Mouse (Mus musculus): ENCODE measurements at regions not wholly inside any gene's neighbourhood (a gene's known extent, or its start where the extent isn't known, plus 50 kb on each side); places are given as distances from the start of the nearest gene placed in this dataset.
A peak's percentile ranks its signal among the peaks of the same experiment; 100 is the strongest.

DNA sequence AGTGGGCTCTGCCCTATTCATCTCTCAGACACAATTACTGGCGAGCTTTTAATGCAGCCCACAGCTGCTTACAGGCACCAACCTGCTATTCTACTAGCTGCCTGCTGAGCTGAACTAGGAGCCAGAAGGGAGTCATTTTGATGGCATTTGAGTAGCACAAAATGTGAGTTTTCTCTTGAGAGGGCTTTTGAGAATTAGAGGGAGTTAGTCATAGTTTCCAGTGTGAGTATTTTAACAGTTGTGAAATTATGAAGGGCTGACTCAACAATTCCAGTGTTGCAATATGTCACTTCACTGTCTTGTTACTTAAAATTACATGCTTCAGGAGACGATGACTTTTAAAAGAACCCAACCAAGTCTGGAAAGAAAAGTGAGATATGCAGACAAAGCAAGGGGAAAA is 54.4 kb upstream of the Ly86 start:
- Histone ChIP-seq H3K36me3 (ENCODE audit: inconsistent target) (no peaks in the 10 kb centered on the region), H3K27ac (peak overlapping the region; percentile 80), H3K79me2 (ENCODE audit: inconsistent target) (no peaks in the 10 kb centered on the region), H3K4me3 (ENCODE audit: inconsistent target) (no peak overlapping the region)
- WGBS (ENCODE audit: missing documents): 35% methylated on average over 2 of the region's 2 CpGs

DNA sequence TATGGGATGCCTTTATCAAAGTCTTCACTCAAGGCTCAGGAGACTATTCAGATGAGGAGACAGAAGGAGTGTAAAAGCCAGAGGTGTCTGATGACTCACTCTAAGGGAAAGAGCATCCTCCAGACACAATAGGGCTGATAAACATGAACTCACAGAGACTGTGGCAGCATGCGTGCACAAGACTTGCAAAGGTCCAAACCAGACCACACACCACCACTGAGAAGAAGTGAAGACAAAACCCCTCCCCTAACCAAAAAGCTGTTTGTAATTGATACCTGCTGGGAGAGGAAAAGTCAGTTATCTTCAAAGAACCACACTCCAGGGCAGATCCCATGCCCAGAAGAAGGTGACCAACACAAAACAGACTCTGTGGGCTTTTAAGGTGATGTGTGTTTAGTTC is 56.0 kb upstream of the Ly86 start:
- H3K36me3 ChIP-seq (ENCODE audit: inconsistent target): no peaks in the 10 kb centered on the region
- H3K79me2 ChIP-seq (ENCODE audit: inconsistent target): no peaks in the 10 kb centered on the region
- H3K27ac ChIP-seq: no peak overlapping the region
- WGBS (ENCODE audit: missing documents): 89% methylated on average over 1 of the region's 1 CpGs
- no peak overlapping the region for H3K4me3 ChIP-seq (ENCODE audit: inconsistent target)

DNA sequence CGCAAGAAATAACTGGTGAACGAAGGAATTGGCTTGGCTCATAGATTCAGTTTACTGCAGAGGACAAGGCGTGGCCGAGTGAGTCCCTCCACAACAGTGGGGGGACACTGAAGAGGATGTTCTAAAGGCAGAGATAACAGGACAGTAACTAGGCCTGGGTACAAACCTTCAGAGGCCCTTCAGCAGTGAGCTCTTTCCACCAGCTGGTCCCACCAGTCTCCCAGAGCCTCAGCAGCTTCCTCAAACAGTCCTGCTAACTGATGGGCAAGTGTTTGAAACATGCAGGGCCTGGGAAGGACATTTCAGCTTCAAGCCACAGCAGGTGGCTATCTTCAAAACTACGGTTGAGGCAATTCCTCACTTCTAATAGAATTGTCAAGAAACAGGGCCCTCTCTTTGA is 62.5 kb upstream of the Ly86 start:
- Histone ChIP-seq H3K36me3 (ENCODE audit: inconsistent target) (no peaks in the 10 kb centered on the region), H3K4me3 (ENCODE audit: inconsistent target) (no peak overlapping the region), H3K79me2 (ENCODE audit: inconsistent target) (no peaks in the 10 kb centered on the region), H3K27ac (no peak overlapping the region)
- 92% methylated on average over 5 of the region's 5 CpGs for WGBS (ENCODE audit: missing documents)

DNA sequence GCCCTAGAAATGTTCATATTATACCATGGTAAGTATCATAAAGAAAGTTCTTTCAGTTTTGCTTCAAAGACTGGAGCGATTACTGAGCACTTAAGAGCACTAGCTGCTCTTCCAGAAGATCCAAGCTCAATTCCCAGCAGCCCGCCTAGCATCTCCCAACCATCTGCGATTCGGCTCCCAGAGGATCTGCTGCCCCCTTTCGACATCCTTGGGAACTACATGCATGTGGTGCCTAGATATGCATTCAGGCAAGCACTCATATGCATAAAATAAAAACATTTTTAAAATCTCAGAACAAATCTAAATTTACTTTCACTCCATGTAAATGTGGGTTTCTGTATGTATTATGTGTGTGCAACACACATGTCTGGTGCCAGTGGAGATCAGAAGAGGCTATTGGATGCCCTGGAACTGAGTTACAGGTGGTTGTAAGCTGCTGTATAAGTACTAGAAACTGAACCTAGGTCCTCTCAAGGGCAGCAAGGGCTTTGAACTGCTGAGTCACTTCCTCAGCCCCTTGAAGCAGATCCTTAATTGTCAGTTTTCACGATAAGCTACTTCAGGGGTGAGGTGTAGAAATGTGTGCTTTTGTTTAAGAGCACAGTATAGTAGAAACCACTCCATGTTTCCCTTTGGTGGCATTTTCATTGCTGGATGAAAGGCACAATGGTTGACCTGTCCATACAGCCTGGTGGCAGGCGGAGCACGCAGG is 65.8 kb upstream of the Ly86 start:
- Histone ChIP-seq H3K79me2 (ENCODE audit: inconsistent target) (no peaks in the 10 kb centered on the region), H3K27ac (no peak overlapping the region), H3K36me3 (ENCODE audit: inconsistent target) (no peaks in the 10 kb centered on the region), H3K4me3 (ENCODE audit: inconsistent target) (no peak overlapping the region)
- WGBS (ENCODE audit: missing documents): 79% methylated on average over 5 of the region's 8 CpGs

DNA sequence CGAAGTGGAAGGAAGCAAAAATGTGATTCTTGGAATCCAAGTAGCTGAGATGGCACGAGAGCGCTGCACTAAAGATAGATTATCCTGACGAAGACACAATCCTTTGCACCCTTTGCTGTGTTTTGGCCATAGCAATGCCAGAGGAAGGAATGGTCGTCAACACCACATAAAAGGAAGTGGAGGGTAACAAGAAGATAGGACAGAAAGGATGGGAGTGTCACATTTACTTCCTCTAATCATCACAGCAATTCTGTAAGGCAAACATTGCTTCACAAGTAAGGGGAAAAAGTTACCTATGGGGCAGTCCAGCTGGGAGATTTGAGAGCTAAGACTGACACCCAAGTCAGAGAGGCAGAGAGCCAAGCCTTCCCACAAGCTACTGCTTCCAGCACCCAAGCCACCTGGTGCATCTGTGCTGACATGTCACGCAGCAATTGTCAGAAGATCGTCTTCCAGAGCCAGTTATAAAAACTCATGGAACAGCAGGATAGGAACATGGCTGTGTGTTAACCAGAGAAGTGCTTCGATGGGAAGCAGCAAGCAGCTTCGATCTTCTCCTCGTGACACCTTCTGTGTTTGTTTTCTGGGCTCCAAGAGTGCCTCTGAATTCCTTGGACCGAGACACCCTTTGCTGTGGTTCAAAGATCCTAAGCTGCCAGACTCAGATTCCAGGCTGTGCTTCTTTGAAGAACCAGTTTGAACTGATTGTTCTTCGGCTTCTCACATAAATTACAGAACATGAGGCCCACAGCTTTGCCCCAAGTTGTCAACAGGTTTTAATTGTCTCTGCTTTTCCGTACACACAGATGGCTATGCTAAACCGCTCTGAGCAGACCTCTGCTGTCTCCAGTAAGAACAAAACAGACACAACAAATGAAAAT is 95.2 kb upstream of the Ly86 start:
- no peaks in the 10 kb centered on the region for H3K79me2 ChIP-seq (ENCODE audit: inconsistent target)
- no peak overlapping the region for H3K4me3 ChIP-seq (ENCODE audit: inconsistent target)
- peak overlapping the region; percentile 59 for H3K27ac ChIP-seq
- no peaks in the 10 kb centered on the region for H3K36me3 ChIP-seq (ENCODE audit: inconsistent target)
- 78% methylated on average over 13 of the region's 14 CpGs for WGBS (ENCODE audit: missing documents)

DNA sequence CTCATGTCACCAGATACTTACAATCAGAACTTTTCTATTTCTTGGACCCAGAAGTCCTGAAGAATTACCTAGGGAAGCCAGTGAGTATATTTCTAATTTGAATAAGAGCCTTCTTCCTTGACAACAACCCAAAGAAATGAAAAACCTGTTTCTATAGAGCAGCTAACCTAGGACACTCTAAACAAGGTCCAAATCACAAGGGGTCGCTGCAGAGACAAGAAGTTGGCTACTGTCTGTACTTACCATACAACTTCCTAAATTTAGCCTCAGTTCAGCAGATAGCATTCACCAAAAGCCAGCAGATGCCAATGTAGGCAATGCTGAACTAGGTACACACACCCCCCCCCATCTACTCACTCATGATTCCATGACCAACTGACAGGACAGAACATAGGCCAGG is 96.3 kb upstream of the Ly86 start:
- WGBS (ENCODE audit: missing documents): 83% methylated on average over 1 of the region's 1 CpGs
- Histone ChIP-seq H3K36me3 (ENCODE audit: inconsistent target) (no peaks in the 10 kb centered on the region), H3K79me2 (ENCODE audit: inconsistent target) (no peaks in the 10 kb centered on the region), H3K27ac (peak overlapping the region; percentile 59), H3K4me3 (ENCODE audit: inconsistent target) (no peak overlapping the region)

DNA sequence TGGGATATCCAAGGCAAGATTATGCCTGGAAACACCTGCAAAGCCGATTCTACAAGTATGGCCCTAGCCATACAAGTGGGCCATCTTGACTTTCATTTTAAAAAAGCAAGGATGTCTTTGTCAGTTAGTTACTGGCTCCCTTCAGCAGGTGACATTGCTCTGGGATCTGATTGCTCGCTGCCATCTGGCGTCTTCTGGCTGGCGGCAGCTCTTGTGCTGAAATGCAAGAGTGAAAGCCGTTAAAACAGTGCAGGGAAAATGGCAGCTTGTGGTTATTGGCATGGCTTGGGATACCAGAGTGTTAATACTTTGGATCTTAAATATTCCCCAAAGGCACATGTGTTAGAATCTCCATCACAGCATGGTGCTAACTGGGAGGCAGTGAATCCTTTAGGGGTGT is 105.0 kb upstream of the Ly86 start:
- H3K4me3 ChIP-seq (ENCODE audit: inconsistent target): no peak overlapping the region
- H3K79me2 ChIP-seq (ENCODE audit: inconsistent target): no peaks in the 10 kb centered on the region
- WGBS (ENCODE audit: missing documents): 95% methylated on average over 5 of the region's 5 CpGs
- H3K27ac ChIP-seq: no peak overlapping the region
- no peaks in the 10 kb centered on the region for H3K36me3 ChIP-seq (ENCODE audit: inconsistent target)

DNA sequence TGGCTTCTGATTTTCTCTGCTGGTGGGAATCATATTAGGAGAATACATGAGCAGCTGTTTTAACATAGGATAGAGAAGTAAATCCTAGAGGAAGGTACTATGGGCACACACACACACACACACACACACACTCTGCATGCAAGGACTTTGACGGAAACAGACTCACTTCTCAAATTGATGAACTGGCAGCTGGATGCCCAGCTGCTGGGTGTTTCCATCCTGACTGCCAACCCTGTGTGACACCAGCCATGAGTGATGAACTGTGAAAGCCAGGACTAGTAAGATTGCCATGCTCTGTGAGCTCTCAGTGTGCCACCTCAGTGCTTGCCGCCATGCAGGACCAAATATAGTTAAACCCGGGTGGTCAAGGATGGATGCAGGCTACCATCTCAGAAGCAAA is 107.7 kb upstream of the Ly86 start:
- Histone ChIP-seq H3K79me2 (ENCODE audit: inconsistent target) (no peaks in the 10 kb centered on the region), H3K27ac (no peak overlapping the region), H3K4me3 (ENCODE audit: inconsistent target) (no peak overlapping the region), H3K36me3 (ENCODE audit: inconsistent target) (no peaks in the 10 kb centered on the region)
- WGBS (ENCODE audit: missing documents): 97% methylated on average over 3 of the region's 3 CpGs

DNA sequence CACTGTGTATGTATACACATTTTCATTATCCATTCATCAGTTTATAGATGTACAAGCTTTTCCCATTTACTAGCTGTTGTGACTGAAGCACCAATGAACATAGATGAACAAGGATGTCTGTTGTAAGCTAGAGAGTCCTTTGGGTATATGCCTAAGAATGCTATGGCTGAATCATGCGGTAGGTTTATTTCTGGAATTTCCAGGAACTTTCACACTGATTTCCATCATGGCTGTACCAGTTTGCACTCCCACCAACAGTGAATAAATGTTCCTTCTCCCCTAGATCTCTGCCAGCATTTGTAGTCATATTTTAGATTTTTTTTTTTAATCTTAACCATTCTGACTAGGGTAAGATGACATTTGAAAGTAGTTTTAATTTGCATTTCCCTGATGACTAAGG is 119.2 kb upstream of the Ly86 start:
- 100% methylated on average over 1 of the region's 1 CpGs for WGBS (ENCODE audit: missing documents)

DNA sequence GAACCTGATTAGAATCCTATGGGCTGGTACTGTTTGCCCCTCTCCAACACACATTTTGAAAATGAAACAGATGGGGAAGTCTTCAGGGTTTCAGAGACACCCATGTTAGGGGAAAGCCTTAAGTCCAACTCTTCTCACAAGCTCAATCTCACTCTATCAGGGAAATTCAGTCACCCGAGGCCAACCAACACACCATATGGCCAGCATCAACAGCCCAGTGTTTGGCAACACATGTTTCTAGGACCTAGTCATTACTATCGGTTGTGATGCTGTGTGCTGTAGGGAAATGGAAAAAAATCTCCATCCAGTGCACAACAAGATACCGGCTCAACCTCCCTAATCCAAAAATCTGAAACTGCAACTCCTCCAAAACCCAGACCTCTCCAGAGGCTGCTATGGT is 124.6 kb upstream of the Ly86 start:
- H3K4me3 ChIP-seq (ENCODE audit: inconsistent target): no peak overlapping the region
- WGBS (ENCODE audit: missing documents): 95% methylated on average over 2 of the region's 3 CpGs
- no peaks in the 10 kb centered on the region for H3K79me2 ChIP-seq (ENCODE audit: inconsistent target)

More for the DNA sequence above, 119.2 kb upstream of the Ly86 start:
- no peak overlapping the region for H3K4me3 ChIP-seq (ENCODE audit: inconsistent target)
- no peak overlapping the region for H3K27ac ChIP-seq
- no peaks in the 10 kb centered on the region for H3K36me3 ChIP-seq (ENCODE audit: inconsistent target)
- H3K79me2 ChIP-seq (ENCODE audit: inconsistent target): no peaks in the 10 kb centered on the region

DNA sequence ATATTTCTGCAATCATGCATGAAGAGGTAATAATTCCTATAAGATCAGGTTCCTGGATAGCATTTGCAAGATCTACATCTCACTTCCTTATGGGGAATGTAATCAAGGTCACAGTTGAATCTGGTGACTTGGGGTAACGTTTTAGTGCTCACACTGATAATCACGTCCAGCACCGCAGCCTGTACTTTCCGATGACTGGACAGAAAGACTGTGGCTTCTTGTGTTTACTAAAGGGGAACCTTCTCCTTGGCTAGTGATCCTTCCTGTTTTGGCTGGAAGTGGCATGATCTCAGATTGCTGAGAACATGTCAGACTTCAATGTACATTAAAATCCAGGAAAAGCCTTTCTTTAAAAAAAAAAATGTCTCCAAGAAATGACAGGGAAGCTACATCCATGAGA is 126.4 kb upstream of the Ly86 start:
- H3K27ac ChIP-seq: peak overlapping the region; percentile 92
- H3K4me3 ChIP-seq (ENCODE audit: inconsistent target): no peak overlapping the region
- H3K36me3 ChIP-seq (ENCODE audit: inconsistent target): no peaks in the 10 kb centered on the region
- no peaks in the 10 kb centered on the region for H3K79me2 ChIP-seq (ENCODE audit: inconsistent target)
- 0% methylated on average over 4 of the region's 4 CpGs for WGBS (ENCODE audit: missing documents)

More for the DNA sequence above, 124.6 kb upstream of the Ly86 start:
- H3K27ac ChIP-seq: no peak overlapping the region
- H3K36me3 ChIP-seq (ENCODE audit: inconsistent target): no peaks in the 10 kb centered on the region

DNA sequence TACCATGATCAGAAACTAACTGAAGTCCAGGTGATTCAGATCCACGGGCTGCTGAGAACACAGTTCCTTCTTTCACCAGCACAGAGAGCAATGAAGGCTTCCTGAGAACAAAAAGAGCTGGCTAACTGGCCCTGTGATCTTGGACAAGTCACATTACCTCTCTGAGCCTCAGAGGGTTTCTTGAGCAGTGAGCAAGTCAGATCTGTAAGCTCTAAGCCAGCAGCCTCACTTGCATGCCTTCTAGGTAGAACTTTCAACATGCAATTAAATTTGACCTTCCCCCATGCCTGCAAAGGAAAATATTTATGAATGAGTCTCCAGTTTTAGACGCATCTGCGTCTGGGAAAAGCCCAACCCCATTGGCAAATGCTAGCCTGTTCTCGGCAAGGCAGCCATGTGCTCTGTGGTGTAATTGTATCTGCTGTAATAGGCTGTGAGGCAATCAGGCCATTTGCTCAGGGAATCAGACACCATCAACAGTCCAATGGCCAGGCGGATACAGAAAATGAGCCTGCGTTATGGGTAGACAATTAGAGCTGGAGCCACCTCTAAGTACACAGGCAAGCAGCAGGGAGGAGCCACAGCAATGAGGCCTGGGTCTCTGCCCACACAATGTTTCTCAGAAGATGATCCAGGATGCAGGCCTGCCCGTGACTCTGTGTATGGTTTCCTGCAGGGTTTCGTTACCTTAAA is 130.3 kb upstream of the Ly86 start:
- 63% methylated on average over 8 of the region's 8 CpGs for WGBS (ENCODE audit: missing documents)
- Histone ChIP-seq H3K79me2 (ENCODE audit: inconsistent target) (no peaks in the 10 kb centered on the region), H3K4me3 (ENCODE audit: inconsistent target) (no peak overlapping the region), H3K27ac (no peak overlapping the region), H3K36me3 (ENCODE audit: inconsistent target) (no peaks in the 10 kb centered on the region)

DNA sequence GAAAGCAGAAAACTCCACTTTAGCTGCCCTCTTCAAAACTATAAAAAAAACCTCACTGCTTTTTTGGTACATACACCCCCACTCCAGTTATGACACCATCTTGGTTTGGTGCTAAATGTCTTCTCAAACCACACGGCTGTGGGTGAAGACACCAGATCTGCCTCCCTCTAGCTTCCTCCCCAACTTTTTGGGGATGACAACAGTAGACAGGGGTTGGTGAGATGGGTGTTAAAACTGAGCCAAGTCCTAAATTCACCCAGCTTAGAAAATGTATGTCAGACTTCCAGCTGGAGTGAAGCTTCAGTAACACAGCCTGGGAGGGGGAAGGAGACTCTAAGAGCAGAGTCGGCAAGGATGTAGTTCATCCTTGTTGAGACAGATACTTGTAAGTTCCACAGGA is 147.1 kb upstream of the F13a1 start:
- H3K27ac ChIP-seq: no peak overlapping the region
- H3K79me2 ChIP-seq (ENCODE audit: inconsistent target): no peaks in the 10 kb centered on the region
- WGBS (ENCODE audit: missing documents): 96% methylated on average over 2 of the region's 2 CpGs
- no peak overlapping the region for H3K4me3 ChIP-seq (ENCODE audit: inconsistent target)
- no peaks in the 10 kb centered on the region for H3K36me3 ChIP-seq (ENCODE audit: inconsistent target)

DNA sequence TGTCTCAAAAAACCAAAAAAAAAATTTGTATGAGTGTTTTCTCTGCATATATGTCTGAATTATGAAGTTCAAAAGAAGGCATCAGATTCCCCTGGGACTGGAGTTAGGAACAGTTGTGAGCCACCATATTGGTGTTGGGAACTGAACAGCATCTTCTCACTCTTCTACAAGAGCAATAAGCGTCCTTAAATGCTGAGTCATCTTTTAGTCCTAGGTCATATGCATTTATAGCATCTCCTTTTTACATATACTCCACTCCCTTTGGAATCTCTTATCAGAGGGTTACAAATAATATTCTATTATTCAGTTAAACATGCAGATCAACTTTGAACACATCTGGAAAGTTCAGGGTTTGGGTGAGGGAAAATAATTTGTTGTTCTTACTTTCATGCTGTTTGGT is 145.8 kb upstream of the F13a1 start:
- H3K79me2 ChIP-seq (ENCODE audit: inconsistent target): no peaks in the 10 kb centered on the region
- WGBS (ENCODE audit: missing documents): 100% methylated on average over 1 of the region's 1 CpGs
- H3K27ac ChIP-seq: no peak overlapping the region
- H3K36me3 ChIP-seq (ENCODE audit: inconsistent target): no peaks in the 10 kb centered on the region
- H3K4me3 ChIP-seq (ENCODE audit: inconsistent target): no peak overlapping the region
